In genomic region chr7:130519096-130520048, GRCm38 (mm10) we compare ENCODE assay signal across 8 mouse cellular contexts. TPM values are rescaled to one million over a fixed set of nuclear protein-coding genes. Genes with fewer than 3 reads are reported as not detected.
DNase-seq lines count a peak whose midpoint lies in the region; ATAC-seq and TF ChIP-seq lines count a peak whose summit lies in the region.

No protein-coding gene starts in this region.

- H3K4me2 ChIP-seq in lung, postnatal 0 days (replicated peaks; ENCODE audit: low read depth, low read length) = peak overlapping the region; percentile 85

- H3K27ac ChIP-seq in hindbrain, embryonic 10.5 days = peak overlapping the region; percentile 99
- H3K27ac ChIP-seq in lung, postnatal 0 days (ENCODE audit: low read length) = peak overlapping the region; percentile 98

- DNase-seq in MN1 (ENCODE audit: low spot score) = peak; percentile 99
- peak; percentile 95 for DNase-seq in cerebellum, adult 9-10 months
- peak; percentile 98 for DNase-seq in hindbrain, embryonic 10.5 days (ENCODE audit: low spot score)
- DNase-seq in layer of hippocampus, adult 9-11 months = peak; percentile 97
- peak; percentile 97 for DNase-seq in lung, postnatal 0 days (ENCODE audit: low spot score)
- peak; percentile 97 for DNase-seq in ovary, postnatal 14 days (ENCODE audit: low spot score)
- DNase-seq in thymus, postnatal 14 days = peak; percentile 98

- H3K4me1 ChIP-seq in hindbrain, embryonic 10.5 days (replicated peaks) = peaks cover 32% of the 10 kb centered on the region
- peaks cover 7% of the 10 kb centered on the region; the same call in 1 of the 2 replicates for H3K4me1 ChIP-seq in lung, postnatal 0 days (ENCODE audit: insufficient read depth, low read depth, low read length)

- peak overlapping the region; percentile 79 for H3K4me3 ChIP-seq in hindbrain, embryonic 10.5 days
- peak overlapping the region; percentile 88 for H3K4me3 ChIP-seq in lung, postnatal 0 days (ENCODE audit: low read depth, low read length)

- no peak for TF ChIP-seq CTCF in lung, postnatal 0 days (IDR thresholded peaks at IDR 0.05)

- no peaks in the 10 kb centered on the region for H3K9me3 ChIP-seq in hindbrain, embryonic 10.5 days
- H3K9me3 ChIP-seq in lung, postnatal 0 days (ENCODE audit: low read length) = no peaks in the 10 kb centered on the region

- ATAC-seq in frontal cortex, adult (ENCODE audit: low TSS enrichment) = peak; percentile 94
- peak; percentile 98 for ATAC-seq in lung, postnatal 0 days

- no peaks in the 10 kb centered on the region for H3K27me3 ChIP-seq in hindbrain, embryonic 10.5 days (ENCODE audit: insufficient read depth, poor library complexity, severe bottlenecking)
- no peaks in the 10 kb centered on the region for H3K27me3 ChIP-seq in lung, postnatal 0 days (replicated peaks; ENCODE audit: insufficient read depth, low read length)

- TF ChIP-seq EP300 in lung, postnatal 0 days (IDR thresholded peaks at IDR 0.05) = no peak

- H3K36me3 ChIP-seq in hindbrain, embryonic 10.5 days = peaks cover 10% of the 10 kb centered on the region
- no peaks in the 10 kb centered on the region for H3K36me3 ChIP-seq in lung, postnatal 0 days (ENCODE audit: insufficient read depth, low read length)

- under 1% methylated on average over 90 of the region's 90 CpGs for WGBS in hindbrain, embryonic 10.5 days
- WGBS in lung, postnatal 0 days = under 1% methylated on average over 85 of the region's 90 CpGs

- peak overlapping the region; percentile 95 for H3K9ac ChIP-seq in lung, postnatal 0 days (replicated peaks; ENCODE audit: low read depth)

RNA-seq across cellular contexts. Expression of gene Ate1, which starts 0.8 kb away (rescaled TPM):
- 58.0 and 62.5 TPM in 2 replicates for polyA plus RNA-seq in hindbrain, embryonic 10.5 days (2016; fragmentation: Nextera tagmentation; extraction: Ambion mirVana)
- polyA plus RNA-seq in lung, postnatal 0 days (2015; fragmentation: Nextera tagmentation; extraction: Ambion mirVana) = 69.5 and 78.2 TPM in 2 replicates

RNA-seq across cellular contexts. Expression of gene Nsmce4a, which starts 53.5 kb away (rescaled TPM):
- 183 and 186 TPM in 2 replicates for polyA plus RNA-seq in hindbrain, embryonic 10.5 days (2016; fragmentation: Nextera tagmentation; extraction: Ambion mirVana)
- polyA plus RNA-seq in lung, postnatal 0 days (2015; fragmentation: Nextera tagmentation; extraction: Ambion mirVana) = 101 and 108 TPM in 2 replicates

RNA-seq across cellular contexts. Expression of gene Tacc2, which starts 57.9 kb away (rescaled TPM):
- polyA plus RNA-seq in hindbrain, embryonic 10.5 days (2016; fragmentation: Nextera tagmentation; extraction: Ambion mirVana) = 44.8 and 50.8 TPM in 2 replicates
- 18.9 and 19.8 TPM in 2 replicates for polyA plus RNA-seq in lung, postnatal 0 days (2015; fragmentation: Nextera tagmentation; extraction: Ambion mirVana)

Comparison
In these comparisons a context has a peak if more than half of its experiments do, and no peak if none do; other contexts are left out.
1. Peak in every context shown above with its lines: DNase-seq, ATAC-seq, H3K4me3 ChIP-seq and H3K27ac ChIP-seq.